Mouse (Mus musculus): Measurements from ENCODE around the gene Rbm4b. TPM values are rescaled to one million over a fixed set of nuclear protein-coding genes. Genes with fewer than 3 reads are reported as not detected.

Gene Rbm4b
- polyA plus RNA-seq, 1 experiment, result 7.6 TPM

DNA sequence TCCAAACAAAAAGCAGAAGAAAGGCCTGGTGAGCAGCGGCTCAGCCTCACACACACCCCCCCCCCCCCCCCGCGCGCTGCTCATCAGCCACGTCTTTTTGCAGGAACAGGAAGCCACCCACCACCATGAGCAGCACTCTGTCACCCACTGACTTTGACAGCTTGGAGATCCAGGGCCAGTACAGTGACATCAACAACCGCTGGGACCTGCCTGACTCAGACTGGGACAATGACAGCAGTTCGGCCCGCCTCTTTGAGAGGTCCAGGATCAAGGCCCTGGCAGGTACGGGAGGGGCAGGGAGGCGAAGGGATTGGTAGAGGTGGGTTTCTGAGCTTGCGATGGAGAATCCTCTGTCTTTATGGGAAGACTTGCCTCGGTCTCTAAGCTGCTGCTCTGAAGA lies 37.6 kb upstream of the Rbm4b start:
- Histone ChIP-seq H3K4me1 (ENCODE audit: control insufficient read depth, insufficient read depth, low read length) (peaks cover 3% of the 10 kb centered on the region; the same call in 1 of the 2 replicates), H3K4me3 (replicated peaks; ENCODE audit: extremely low read depth, low read depth, low read length) (no peak overlapping the region)
- DNase-seq, result peak; percentile 16
- 19% methylated on average over 12 of the region's 12 CpGs for WGBS
- no peak for TF ChIP-seq CTCF (IDR thresholded peaks at IDR 0.05; ENCODE audit: insufficient read depth, low read length)
- TF ChIP-seq POLR2A (IDR thresholded peaks at IDR 0.05; ENCODE audit: borderline replicate concordance, extremely low read depth, low read depth, low read length), result no peak

DNA sequence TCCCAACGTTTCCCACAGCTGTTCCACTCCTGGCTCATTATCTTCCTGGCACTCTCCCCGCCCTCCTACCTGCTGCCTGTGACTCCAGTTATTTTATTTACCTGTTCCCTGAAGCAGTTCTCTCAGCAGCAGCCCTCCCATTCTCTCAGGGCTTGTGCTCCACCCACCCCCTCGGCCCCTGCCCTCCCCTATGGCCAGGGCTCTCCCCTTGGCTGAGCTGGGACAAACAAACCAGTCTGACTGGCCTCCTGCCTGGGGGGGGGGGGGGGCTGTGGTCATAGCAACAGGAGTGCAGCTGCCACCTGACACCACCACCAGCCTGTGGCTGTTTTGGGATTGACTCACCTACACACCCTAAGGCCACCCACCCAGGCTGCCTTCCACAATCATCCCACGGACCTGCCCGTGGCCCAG lies 36.9 kb upstream of the Rbm4b start:
- DNase-seq, result peak; percentile 42
- 33% methylated on average over 5 of the region's 5 CpGs for WGBS
- Histone ChIP-seq H3K4me1 (ENCODE audit: control insufficient read depth, insufficient read depth, low read length) (peaks cover 3% of the 10 kb centered on the region; the same call in 1 of the 2 replicates), H3K4me3 (replicated peaks; ENCODE audit: extremely low read depth, low read depth, low read length) (no peak overlapping the region)
- TF ChIP-seq CTCF (IDR thresholded peaks at IDR 0.05; ENCODE audit: insufficient read depth, low read length) (no peak), POLR2A (IDR thresholded peaks at IDR 0.05; ENCODE audit: borderline replicate concordance, extremely low read depth, low read depth, low read length) (peak; percentile 39; the same call in 1 of the 2 replicates)

DNA sequence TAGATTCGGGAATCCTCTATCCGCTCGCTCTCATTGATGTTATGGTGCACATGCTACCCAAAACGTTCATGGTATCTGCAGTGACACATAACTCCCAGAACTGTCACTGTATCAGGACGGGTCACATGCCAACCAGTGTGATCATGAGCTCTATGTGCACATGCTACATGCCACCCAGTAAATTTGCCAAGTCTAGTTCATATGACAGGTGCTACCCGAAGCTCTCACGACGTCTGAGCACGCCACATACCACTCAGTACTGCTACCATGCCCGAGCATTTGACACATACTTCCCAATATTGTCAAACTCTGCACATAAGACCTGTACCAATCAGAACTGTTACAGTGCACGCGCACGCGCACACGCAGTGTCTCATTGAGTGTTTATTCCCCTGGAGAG lies 36.2 kb upstream of the Rbm4b start:
- Histone ChIP-seq H3K4me1 (ENCODE audit: control insufficient read depth, insufficient read depth, low read length) (peaks cover 3% of the 10 kb centered on the region; the same call in 1 of the 2 replicates), H3K4me3 (replicated peaks; ENCODE audit: extremely low read depth, low read depth, low read length) (peak overlapping the region; percentile 1)
- TF ChIP-seq POLR2A (IDR thresholded peaks at IDR 0.05; ENCODE audit: borderline replicate concordance, extremely low read depth, low read depth, low read length) (no peak), CTCF (IDR thresholded peaks at IDR 0.05; ENCODE audit: insufficient read depth, low read length) (no peak)
- peak; percentile 23 for DNase-seq
- 78% methylated on average over 15 of the region's 15 CpGs for WGBS

DNA sequence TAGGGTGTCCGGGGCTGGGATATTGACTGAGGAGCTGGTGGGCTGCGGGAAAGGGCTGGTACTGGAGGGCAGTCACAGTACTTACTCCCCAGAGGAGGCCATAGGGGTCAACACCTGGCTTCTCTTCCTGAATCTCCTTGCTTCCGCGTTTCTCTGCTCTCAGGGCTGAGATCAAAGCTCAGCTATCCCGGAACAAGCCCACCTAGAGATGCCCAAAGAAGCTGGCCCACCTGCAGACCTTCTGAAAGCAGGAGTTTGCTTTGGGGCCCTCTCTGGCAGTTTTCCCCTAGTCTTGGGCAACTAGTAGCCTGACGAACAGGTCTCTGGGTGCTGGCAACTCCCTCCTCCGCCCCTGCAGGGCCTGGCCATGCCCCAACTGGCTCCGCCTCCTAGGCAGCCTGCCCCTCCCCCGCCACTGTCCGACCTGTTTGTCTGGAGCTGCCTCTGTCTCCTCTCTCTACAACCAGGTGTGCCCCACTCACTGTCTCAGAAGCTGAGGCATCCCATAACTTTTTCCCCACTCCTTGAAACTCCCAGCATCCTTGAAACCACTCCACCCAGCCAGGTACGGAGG lies 35.5 kb upstream of the Rbm4b start:
- peak; percentile 77 for DNase-seq
- WGBS, result 33% methylated on average over 11 of the region's 11 CpGs
- TF ChIP-seq POLR2A (IDR thresholded peaks at IDR 0.05; ENCODE audit: borderline replicate concordance, extremely low read depth, low read depth, low read length) (no peak; the same call in 1 of the 2 replicates), CTCF (IDR thresholded peaks at IDR 0.05; ENCODE audit: insufficient read depth, low read length) (no peak)
- peak overlapping the region; percentile 37 for H3K4me3 ChIP-seq (replicated peaks; ENCODE audit: extremely low read depth, low read depth, low read length)
- peaks cover 3% of the 10 kb centered on the region; the same call in 1 of the 2 replicates for H3K4me1 ChIP-seq (ENCODE audit: control insufficient read depth, insufficient read depth, low read length)

DNA sequence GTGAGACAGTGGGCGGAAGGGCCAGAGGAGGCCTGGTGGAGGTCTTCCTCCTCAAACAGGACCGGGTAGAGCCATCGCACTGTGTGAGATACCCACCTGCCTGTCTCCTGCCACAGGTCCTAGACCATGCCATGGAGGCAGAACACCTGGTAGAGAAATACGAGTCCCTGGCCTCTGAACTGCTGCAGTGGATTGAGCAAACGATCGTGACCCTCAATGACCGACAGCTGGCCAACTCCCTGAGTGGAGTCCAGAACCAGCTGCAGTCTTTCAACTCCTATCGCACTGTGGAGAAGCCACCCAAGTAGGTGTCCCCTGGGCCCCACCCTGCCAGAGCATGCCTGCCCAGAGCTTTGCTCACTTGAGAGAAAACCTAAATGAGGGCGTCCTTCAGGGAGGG lies 27.1 kb upstream of the Rbm4b start:
- H3K4me1 ChIP-seq (ENCODE audit: control insufficient read depth, insufficient read depth, low read length), result no peaks in the 10 kb centered on the region
- H3K4me3 ChIP-seq (replicated peaks; ENCODE audit: extremely low read depth, low read depth, low read length), result no peak overlapping the region
- TF ChIP-seq CTCF (IDR thresholded peaks at IDR 0.05; ENCODE audit: insufficient read depth, low read length), result no peak
- no peak for TF ChIP-seq POLR2A (IDR thresholded peaks at IDR 0.05; ENCODE audit: borderline replicate concordance, extremely low read depth, low read depth, low read length)
- 62% methylated on average over 9 of the region's 9 CpGs for WGBS
- DNase-seq, result no peak

DNA sequence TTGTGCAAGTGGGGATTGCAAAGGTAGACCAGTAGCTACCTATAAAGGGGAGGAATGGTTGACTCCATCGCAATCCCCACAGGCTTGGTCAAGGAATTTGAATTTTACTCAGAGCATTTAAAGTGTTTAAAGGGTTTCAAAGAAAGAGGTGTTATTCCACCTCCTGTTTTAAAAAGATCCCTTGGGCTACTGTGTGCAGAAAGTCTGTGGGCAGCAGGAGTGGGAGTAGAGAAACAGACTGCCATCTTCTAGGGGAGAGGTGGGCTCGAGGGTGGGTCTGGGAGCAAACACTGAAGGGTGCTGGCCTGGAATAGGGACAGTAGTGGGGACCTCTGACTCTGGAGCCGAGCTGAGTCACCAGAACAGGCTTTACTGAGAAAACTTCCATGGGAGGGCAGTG lies 23.2 kb upstream of the Rbm4b start:
- Histone ChIP-seq H3K4me1 (ENCODE audit: control insufficient read depth, insufficient read depth, low read length) (no peaks in the 10 kb centered on the region), H3K4me3 (replicated peaks; ENCODE audit: extremely low read depth, low read depth, low read length) (no peak overlapping the region)
- 80% methylated on average over 3 of the region's 3 CpGs for WGBS
- DNase-seq, result no peak
- no peak for TF ChIP-seq CTCF (IDR thresholded peaks at IDR 0.05; ENCODE audit: insufficient read depth, low read length)
- TF ChIP-seq POLR2A (IDR thresholded peaks at IDR 0.05; ENCODE audit: borderline replicate concordance, extremely low read depth, low read depth, low read length), result no peak

DNA sequence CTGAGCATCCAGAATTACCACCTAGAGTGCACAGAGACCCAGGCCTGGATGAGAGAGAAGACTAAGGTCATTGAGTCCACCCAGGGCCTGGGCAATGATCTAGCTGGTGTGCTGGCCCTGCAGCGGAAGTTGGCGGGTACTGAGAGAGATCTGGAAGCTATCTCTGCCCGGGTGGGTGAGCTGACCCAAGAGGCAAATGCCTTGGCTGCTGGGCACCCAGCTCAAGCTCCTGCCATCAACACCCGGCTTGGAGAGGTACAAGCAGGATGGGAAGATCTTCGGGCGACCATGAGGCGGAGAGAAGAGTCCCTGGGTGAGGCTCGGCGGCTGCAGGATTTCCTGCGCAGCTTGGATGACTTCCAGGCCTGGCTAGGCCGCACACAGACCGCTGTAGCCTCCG lies 18.4 kb upstream of the Rbm4b start:
- WGBS, result 58% methylated on average over 13 of the region's 13 CpGs
- DNase-seq, result no peak

DNA sequence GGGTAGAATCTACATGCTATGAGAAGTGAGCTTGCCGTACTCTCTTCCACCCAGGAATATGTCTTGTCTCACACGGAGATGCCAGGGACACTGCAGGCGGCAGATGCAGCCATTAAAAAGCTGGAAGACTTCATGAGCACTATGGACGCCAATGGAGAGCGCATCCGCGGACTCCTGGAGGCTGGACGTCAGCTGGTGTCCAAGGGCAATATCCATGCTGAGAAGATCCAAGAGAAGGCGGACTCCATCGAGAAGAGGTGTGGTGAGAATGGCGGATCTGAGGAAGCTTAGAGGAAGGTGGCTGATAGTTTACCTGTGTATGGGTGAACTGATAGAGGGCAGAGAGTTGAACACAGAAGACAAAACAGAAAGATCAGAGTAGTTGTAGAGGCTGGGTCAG lies 17.2 kb upstream of the Rbm4b start:
- DNase-seq, result no peak
- TF ChIP-seq POLR2A (IDR thresholded peaks at IDR 0.05; ENCODE audit: borderline replicate concordance, extremely low read depth, low read depth, low read length) (no peak), CTCF (IDR thresholded peaks at IDR 0.05; ENCODE audit: insufficient read depth, low read length) (no peak)
- 94% methylated on average over 11 of the region's 11 CpGs for WGBS
- Histone ChIP-seq H3K4me3 (replicated peaks; ENCODE audit: extremely low read depth, low read depth, low read length) (no peak overlapping the region), H3K4me1 (ENCODE audit: control insufficient read depth, insufficient read depth, low read length) (no peaks in the 10 kb centered on the region)

More for the DNA sequence above, 18.4 kb upstream of the Rbm4b start:
- no peaks in the 10 kb centered on the region for H3K4me1 ChIP-seq (ENCODE audit: control insufficient read depth, insufficient read depth, low read length)
- H3K4me3 ChIP-seq (replicated peaks; ENCODE audit: extremely low read depth, low read depth, low read length), result no peak overlapping the region
- no peak for TF ChIP-seq CTCF (IDR thresholded peaks at IDR 0.05; ENCODE audit: insufficient read depth, low read length)
- TF ChIP-seq POLR2A (IDR thresholded peaks at IDR 0.05; ENCODE audit: borderline replicate concordance, extremely low read depth, low read depth, low read length), result no peak

DNA sequence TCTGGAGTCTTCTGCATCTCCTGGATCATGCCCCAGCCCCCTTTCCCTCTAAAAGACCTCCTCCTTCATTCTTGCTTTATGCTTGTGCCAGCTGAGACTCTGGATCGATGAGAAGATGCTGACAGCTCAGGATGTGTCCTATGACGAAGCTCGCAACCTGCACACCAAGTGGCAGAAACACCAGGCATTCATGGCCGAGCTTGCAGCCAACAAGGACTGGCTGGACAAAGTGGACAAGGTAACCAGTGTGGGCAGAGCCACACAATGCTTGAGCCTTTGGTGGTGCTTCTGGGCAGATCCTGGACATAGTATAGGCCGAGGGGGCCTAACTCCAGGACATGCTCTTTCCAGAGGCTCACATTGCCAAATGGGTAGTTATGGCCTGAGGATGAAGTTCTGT lies 16.5 kb upstream of the Rbm4b start:
- no peak overlapping the region for H3K4me3 ChIP-seq (replicated peaks; ENCODE audit: extremely low read depth, low read depth, low read length)
- whole genome bisulfite sequencing, result 87% methylated on average over 5 of the region's 5 CpGs
- TF ChIP-seq CTCF (IDR thresholded peaks at IDR 0.05; ENCODE audit: insufficient read depth, low read length), result no peak
- TF ChIP-seq POLR2A (IDR thresholded peaks at IDR 0.05; ENCODE audit: borderline replicate concordance, extremely low read depth, low read depth, low read length), result no peak
- H3K4me1 ChIP-seq (ENCODE audit: control insufficient read depth, insufficient read depth, low read length), result no peaks in the 10 kb centered on the region
- no peak for DNase-seq

DNA sequence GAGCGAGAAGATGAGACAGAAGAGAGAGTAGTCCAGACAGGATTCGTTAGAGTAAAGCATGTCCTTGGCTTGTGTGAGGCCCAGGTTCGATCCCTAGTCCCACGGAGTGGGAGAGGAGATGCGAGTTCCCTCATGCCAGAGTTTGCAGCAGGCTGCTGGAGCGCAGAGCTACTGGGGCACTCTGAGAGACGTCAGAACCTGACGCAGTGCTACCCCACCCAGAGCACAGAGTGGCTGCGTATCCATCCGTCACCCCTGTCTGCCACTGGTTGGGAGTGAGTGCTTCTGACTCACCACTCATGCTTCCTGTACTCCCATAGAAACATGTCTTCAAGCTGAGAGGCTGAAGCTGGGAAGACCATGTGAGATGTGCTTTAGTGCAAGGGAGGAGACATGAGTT lies 14.8 kb upstream of the Rbm4b start:
- H3K4me1 ChIP-seq (ENCODE audit: control insufficient read depth, insufficient read depth, low read length), result no peaks in the 10 kb centered on the region
- TF ChIP-seq CTCF (IDR thresholded peaks at IDR 0.05; ENCODE audit: insufficient read depth, low read length) (no peak), POLR2A (IDR thresholded peaks at IDR 0.05; ENCODE audit: borderline replicate concordance, extremely low read depth, low read depth, low read length) (no peak)
- no peak for DNase-seq
- 71% methylated on average over 10 of the region's 10 CpGs for WGBS
- no peak overlapping the region for H3K4me3 ChIP-seq (replicated peaks; ENCODE audit: extremely low read depth, low read depth, low read length)
